ENCODE assay signal across 20 mouse cellular contexts in genomic region chr1:137958040-137958439, GRCm38 (mm10).
"Had no signal": no experiment of that assay in that cellular context is flagged by ENCODE, and none has a peak within 500 bp of the region (broad histone marks: within the 10 kb centered on the region; RNA-seq: fewer than 3 reads in every experiment).

No protein-coding gene starts in this region.

- DNase-seq: liver, postnatal 0 days; lung, adult 2 months; lung, postnatal 14 days; lung, postnatal 36 days; retina, postnatal 1 day; right cerebral cortex, adult 18-20 months; right cerebral cortex, postnatal 25 days; right cerebral cortex, postnatal 4 days; spleen, adult 18-20 months; thymus, adult 18-20 months; thymus, postnatal 14 days; thymus, postnatal 36 days had no signal

- H3K36me3 ChIP-seq: neural tube, embryonic 15.5 days had no signal

- H3K4me3 ChIP-seq: lung, embryonic 15.5 days; megakaryocyte, embryonic 14.5 days; midbrain, embryonic 13.5 days; midbrain, embryonic 15.5 days; neural tube, embryonic 13.5 days; neural tube, embryonic 15.5 days had no signal

- H3K9me3 ChIP-seq: lung, embryonic 15.5 days; megakaryocyte, embryonic 14.5 days; midbrain, embryonic 13.5 days; midbrain, embryonic 15.5 days; neural tube, embryonic 13.5 days; neural tube, embryonic 15.5 days had no signal

- H3K27me3 ChIP-seq: lung, embryonic 15.5 days; megakaryocyte, embryonic 14.5 days; midbrain, embryonic 13.5 days; midbrain, embryonic 15.5 days; neural tube, embryonic 13.5 days; neural tube, embryonic 15.5 days had no signal

- H3K27ac ChIP-seq: lung, embryonic 15.5 days; macrophage; midbrain, embryonic 13.5 days; midbrain, embryonic 15.5 days; neural tube, embryonic 13.5 days; neural tube, embryonic 15.5 days had no signal

- ATAC-seq: liver, postnatal 0 days; midbrain, embryonic 13.5 days; midbrain, embryonic 15.5 days had no signal

- H3K9ac ChIP-seq: liver, postnatal 0 days; lung, embryonic 15.5 days; midbrain, embryonic 13.5 days; midbrain, embryonic 15.5 days; neural tube, embryonic 13.5 days; neural tube, embryonic 15.5 days had no signal

- H3K4me2 ChIP-seq: lung, embryonic 15.5 days; midbrain, embryonic 11.5 days; midbrain, embryonic 13.5 days; midbrain, embryonic 15.5 days; neural tube, embryonic 13.5 days; neural tube, embryonic 15.5 days had no signal
